Mouse (Mus musculus) gastrocnemius, postnatal 10 days (tissue): ENCODE data around the gene Orm1. TPM values are rescaled to one million over a fixed set of nuclear protein-coding genes. Genes with fewer than 3 reads are reported as not detected.

Experiments used
- total RNA-seq, 2 experiments: library from RNA; stranded (reverse); gene quantifications; 2 replicates each; pipeline ENCODE4 v1.2.3; 2021

Orm1 gene
- total RNA-seq, 2 experiments from 2014 or later = 1.8 TPM; not detected in 1

Other genes with a start within 250 kb of the Orm1 start
- 1 to 10 TPM in 1 of 2 experiments, not detected in 1; 1.5 TPM for gene Ambp, start 189.8 kb upstream of the Orm1 start, total RNA-seq
- not detected for gene Kif12, start 172.4 kb upstream of the Orm1 start, total RNA-seq
- gene Col27a1, start 130.6 kb upstream of the Orm1 start, total RNA-seq = 1 to 10 TPM; 3.8 to 6.6 TPM
- gene Orm3, start 11.6 kb downstream of the Orm1 start, total RNA-seq = not detected
- under 1 TPM in 1 of 2 experiments, not detected in 1; 0.47 TPM for gene Orm2, start 17.9 kb downstream of the Orm1 start, total RNA-seq
- gene Akna, start 58.8 kb downstream of the Orm1 start, total RNA-seq = 1 to 10 TPM; 2.5 to 4.4 TPM
- 1 to 10 TPM; 2.5 to 4.7 TPM for gene Whrn, start 151.4 kb downstream of the Orm1 start, total RNA-seq
- gene Atp6v1g1, start 200.2 kb downstream of the Orm1 start, total RNA-seq = 100 to 1,000 TPM; 279 to 306 TPM
- 1 to 10 TPM; 7.9 to 8.8 TPM for gene Tmem268, start 214.2 kb downstream of the Orm1 start, total RNA-seq